Mouse (Mus musculus): ENCODE measurements around the gene Scgn. TPM values are rescaled to one million over a fixed set of nuclear protein-coding genes. Genes with fewer than 3 reads are reported as not detected.

The Scgn gene
- total and polyA plus RNA-seq, 3 experiments: not detected

DNA sequence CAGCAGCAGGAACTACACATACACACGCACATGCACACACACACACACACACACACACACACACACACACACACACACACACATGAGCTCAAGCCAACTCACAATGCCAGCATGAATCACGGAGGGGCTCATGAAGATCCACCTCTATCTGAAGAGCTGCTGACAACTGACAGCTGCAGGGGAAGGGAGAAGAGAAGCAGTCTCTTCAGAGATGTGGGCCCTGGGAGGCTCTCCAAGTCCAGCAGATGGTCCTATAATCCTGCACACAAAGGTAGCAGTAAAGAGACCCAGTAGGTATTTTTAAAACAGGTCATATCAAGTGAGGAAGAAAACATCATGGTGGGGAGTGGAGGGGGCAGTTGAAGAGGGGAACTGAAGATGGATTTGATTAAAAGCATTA lies 7.8 kb upstream of the Scgn start:
- H3K4me1 ChIP-seq (ENCODE audit: control insufficient read depth in 1 of 2, insufficient read depth in 2 of 2, low read length in 2 of 2): no peaks in the 10 kb centered on the region
- no peak overlapping the region for H3K4me3 ChIP-seq (ENCODE audit: control insufficient read depth in 1 of 2, insufficient read depth in 1 of 2, low read depth in 2 of 2, low read length in 2 of 2)
- DNase-seq (ENCODE audit: low read depth, low spot score): no peak
- TF ChIP-seq E2F4 (IDR thresholded peaks at IDR 0.05; ENCODE audit: borderline replicate concordance, low read depth, low read length): no peak
- TF ChIP-seq USF2 (IDR thresholded peaks at IDR 0.05; ENCODE audit: borderline replicate concordance in 1 of 2, insufficient read depth in 1 of 2, low read depth in 1 of 2, low read length in 2 of 2): no peak
- TF ChIP-seq CHD1 (IDR thresholded peaks at IDR 0.05; ENCODE audit: low read depth, low read length): no peak
- no peak for TF ChIP-seq JUND (IDR thresholded peaks at IDR 0.05; ENCODE audit: low read depth, low read length)
- no peak for TF ChIP-seq MAFK (IDR thresholded peaks at IDR 0.05; ENCODE audit: borderline replicate concordance, low read depth, low read length)
- TF ChIP-seq BHLHE40 (IDR thresholded peaks at IDR 0.05; ENCODE audit: borderline replicate concordance, low read depth, low read length): no peak
- no peak for TF ChIP-seq CTCF (IDR thresholded peaks at IDR 0.05 in 2 of 3, conservative IDR thresholded peaks at IDR 0.05 in 1 of 3; ENCODE audit: control insufficient read depth in 1 of 3, insufficient read depth in 1 of 3, low read depth in 2 of 3, low read length in 3 of 3, poor library complexity in 1 of 3, severe bottlenecking in 1 of 3)
- no peak for TF ChIP-seq HCFC1 (IDR thresholded peaks at IDR 0.05; ENCODE audit: low read depth, low read length)
- TF ChIP-seq SIN3A (IDR thresholded peaks at IDR 0.05; ENCODE audit: low read length): no peak
- TF ChIP-seq NRF1 (IDR thresholded peaks at IDR 0.05; ENCODE audit: insufficient read depth, low read depth, low read length, poor library complexity, severe bottlenecking): no peak
- TF ChIP-seq GATA1 (IDR thresholded peaks at IDR 0.05; ENCODE audit: low read depth, low read length): no peak
- no peak for TF ChIP-seq MXI1 (IDR thresholded peaks at IDR 0.05; ENCODE audit: low read depth, low read length)
- no peak for TF ChIP-seq RCOR1 (IDR thresholded peaks at IDR 0.05; ENCODE audit: low read depth, low read length)
- TF ChIP-seq ZNF384 (IDR thresholded peaks at IDR 0.05; ENCODE audit: low read depth, low read length): no peak
- TF ChIP-seq MYB (IDR thresholded peaks at IDR 0.05; ENCODE audit: low read depth, low read length): no peak
- TF ChIP-seq USF1 (IDR thresholded peaks at IDR 0.05; ENCODE audit: low read depth, low read length): no peak
- TF ChIP-seq TAL1 (IDR thresholded peaks at IDR 0.05; ENCODE audit: low read length): no peak
- TF ChIP-seq ELF1 (IDR thresholded peaks at IDR 0.05; ENCODE audit: low read depth, low read length): no peak
- no peak for TF ChIP-seq MAZ (IDR thresholded peaks at IDR 0.05; ENCODE audit: low read depth, low read length)
- no peak for TF ChIP-seq MAX (IDR thresholded peaks at IDR 0.05; ENCODE audit: low read length)
- no peaks in the 10 kb centered on the region for H3K36me3 ChIP-seq (ENCODE audit: control insufficient read depth in 1 of 2, insufficient read depth in 2 of 2, low read length in 2 of 2)
- no peaks in the 10 kb centered on the region for H3K79me2 ChIP-seq (ENCODE audit: control insufficient read depth, insufficient read depth, low read length, poor library complexity)
- H3K27ac ChIP-seq (ENCODE audit: control insufficient read depth, low read depth, low read length): no peak overlapping the region
- H3K9ac ChIP-seq (ENCODE audit: control insufficient read depth, low read depth, low read length, poor library complexity, severe bottlenecking): no peak overlapping the region
- no peaks in the 10 kb centered on the region for H3K9me3 ChIP-seq (replicated peaks; ENCODE audit: insufficient read depth, low read length)
- peaks cover 3 to 6% of the 10 kb centered on the region in 2 experiments; a peak in 3 of 4 replicates for H3K27me3 ChIP-seq (ENCODE audit: control insufficient read depth in 1 of 2, insufficient read depth in 2 of 2, low read length in 2 of 2)

DNA sequence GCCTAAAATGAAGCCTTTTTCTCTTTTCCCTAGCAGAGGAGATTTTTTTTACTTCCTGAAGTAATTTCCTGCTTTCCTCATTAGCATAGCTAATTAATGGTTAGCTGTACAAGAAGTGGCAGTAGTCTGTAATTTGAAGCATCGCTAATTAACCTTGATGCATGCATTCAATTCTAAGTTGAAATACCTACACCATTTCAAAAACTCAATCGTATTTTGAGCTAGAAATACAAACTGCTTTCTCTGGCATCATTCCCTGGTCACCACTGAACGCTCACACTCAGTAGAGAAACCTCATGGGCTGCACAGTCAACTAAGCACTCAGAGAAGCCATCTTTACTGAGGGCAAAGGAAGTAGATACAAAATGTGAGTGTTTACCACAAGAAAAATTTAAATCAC lies 3.7 kb upstream of the Scgn start:
- no peak for TF ChIP-seq RAD21 (IDR thresholded peaks at IDR 0.05; ENCODE audit: low read depth, low read length)
- TF ChIP-seq ELF1 (IDR thresholded peaks at IDR 0.05; ENCODE audit: low read depth, low read length): no peak
- TF ChIP-seq MEF2A (IDR thresholded peaks at IDR 0.05; ENCODE audit: extremely low read depth, insufficient replicate concordance, low read depth, low read length, poor library complexity, severe bottlenecking): no peak
- TF ChIP-seq ZMIZ1 (IDR thresholded peaks at IDR 0.05; ENCODE audit: low read depth, low read length): no peak
- no peak for TF ChIP-seq POLR2AphosphoS5 (IDR thresholded peaks at IDR 0.05; ENCODE audit: borderline replicate concordance, low read depth, low read length)
- no peak for TF ChIP-seq EP300 (IDR thresholded peaks at IDR 0.05; ENCODE audit: low read depth in 1 of 2, low read length in 2 of 2)
- TF ChIP-seq USF1 (IDR thresholded peaks at IDR 0.05; ENCODE audit: low read depth, low read length): no peak
- no peak for TF ChIP-seq ZC3H11A (IDR thresholded peaks at IDR 0.05; ENCODE audit: low read depth, low read length)
- no peak for TF ChIP-seq POLR2AphosphoS2 (IDR thresholded peaks at IDR 0.05; ENCODE audit: low read length)
- no peak for DNase-seq (ENCODE audit: low read depth, low spot score)
- no peaks in the 10 kb centered on the region for H3K79me2 ChIP-seq (ENCODE audit: control insufficient read depth, insufficient read depth, low read length, poor library complexity)
- H3K4me1 ChIP-seq (ENCODE audit: control insufficient read depth in 1 of 2, insufficient read depth in 2 of 2, low read length in 2 of 2): no peaks in the 10 kb centered on the region
- peaks cover 3 to 7% of the 10 kb centered on the region in 2 experiments; a peak in 3 of 4 replicates for H3K27me3 ChIP-seq (ENCODE audit: control insufficient read depth in 1 of 2, insufficient read depth in 2 of 2, low read length in 2 of 2)
- no peak overlapping the region for H3K9ac ChIP-seq (ENCODE audit: control insufficient read depth, low read depth, low read length, poor library complexity, severe bottlenecking)
- H3K36me3 ChIP-seq (ENCODE audit: control insufficient read depth in 1 of 2, insufficient read depth in 2 of 2, low read length in 2 of 2): no peaks in the 10 kb centered on the region
- no peak overlapping the region for H3K4me3 ChIP-seq (ENCODE audit: control insufficient read depth in 1 of 2, insufficient read depth in 1 of 2, low read depth in 2 of 2, low read length in 2 of 2)
- no peaks in the 10 kb centered on the region for H3K9me3 ChIP-seq (replicated peaks; ENCODE audit: insufficient read depth, low read length)
- no peak overlapping the region for H3K27ac ChIP-seq (ENCODE audit: control insufficient read depth, low read depth, low read length)

All from MEL (cell line).